Mouse (Mus musculus) adrenal gland, adult 8-10 months (tissue): ENCODE results near the gene Reps2. TPM values are rescaled to one million over a fixed set of nuclear protein-coding genes. Genes with fewer than 3 reads are reported as not detected.

ENCODE experiments used
- DNase-seq: peaks from one replicate; pipeline ENCODE4 v3.0.0; 2022
- total RNA-seq, 4 experiments: library from RNA; stranded (reverse); gene quantifications; 2 replicates each; pipeline ENCODE4 v1.2.4; 2022

Gene Reps2
- total RNA-seq, 4 experiments from 2014 or later = 2.9 to 4.8 (median 3.9) TPM

DNA sequence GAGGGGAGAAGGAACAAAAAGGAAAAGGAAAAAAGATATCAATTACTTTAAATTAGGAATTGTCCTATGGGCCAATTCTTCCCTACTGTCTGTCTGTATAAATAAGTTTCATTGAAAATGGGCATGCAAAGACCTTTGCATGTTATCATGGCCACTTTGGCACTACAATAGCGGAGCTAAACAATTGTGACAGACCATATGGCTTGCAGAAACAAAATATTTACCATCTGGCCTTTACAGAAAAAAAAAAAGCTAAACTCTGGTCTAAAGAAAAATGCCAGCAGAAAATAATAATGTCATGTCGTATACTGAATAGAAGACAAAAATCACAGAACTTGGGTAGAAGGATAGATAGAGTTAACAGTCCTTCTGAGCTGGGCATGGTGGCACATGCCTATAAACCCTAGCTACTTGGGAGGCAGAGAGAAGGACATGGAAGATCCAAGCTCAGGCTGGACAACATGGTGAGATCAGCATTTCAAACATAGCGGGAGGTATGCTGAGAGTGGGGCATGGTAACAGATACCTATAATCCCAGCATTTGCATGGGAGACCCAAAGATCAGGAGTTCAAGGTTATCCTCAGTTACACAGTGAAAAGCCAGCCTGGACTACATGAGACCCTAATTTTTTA lies 54.2 kb downstream of the Reps2 start:
- DNase-seq = no peak

DNA sequence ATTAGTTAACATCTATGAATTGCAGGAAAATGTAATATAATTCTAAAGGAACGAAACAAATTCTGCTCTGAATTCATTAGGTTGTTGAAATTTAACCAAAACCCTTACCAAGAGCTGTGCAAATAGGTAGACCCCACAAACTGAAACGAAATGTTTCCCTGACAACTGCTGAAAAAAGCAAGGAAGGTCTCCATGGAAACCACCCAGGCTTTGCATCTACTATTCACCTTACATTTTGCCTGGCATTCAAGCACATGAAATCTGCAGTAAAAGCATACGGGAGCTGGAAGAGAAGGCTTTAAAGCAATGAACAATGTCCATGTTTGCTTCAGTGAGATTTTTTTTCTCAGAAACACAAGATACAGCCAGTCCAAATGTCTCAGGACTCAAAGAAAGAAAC lies 59.1 kb downstream of the Reps2 start:
- no peak for DNase-seq

DNA sequence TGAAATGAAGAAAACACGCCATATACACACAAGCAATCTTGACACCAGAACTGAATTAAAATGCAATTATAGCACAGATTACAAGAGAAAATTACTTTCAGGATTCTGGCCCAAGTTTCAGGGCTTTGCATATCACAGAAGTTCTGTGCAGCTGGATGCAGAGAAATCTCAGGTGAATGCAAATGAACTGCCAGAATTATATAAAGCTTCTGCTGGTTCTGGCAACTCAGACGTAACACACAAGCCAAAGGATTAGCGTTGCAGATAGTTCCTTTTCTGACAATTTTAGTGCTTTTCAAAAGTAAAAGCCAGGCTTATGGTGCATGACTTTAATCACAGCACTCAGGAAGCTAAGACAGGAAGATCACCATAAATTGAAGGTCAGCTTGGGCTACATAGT lies 62.9 kb downstream of the Reps2 start:
- DNase-seq = no peak

DNA sequence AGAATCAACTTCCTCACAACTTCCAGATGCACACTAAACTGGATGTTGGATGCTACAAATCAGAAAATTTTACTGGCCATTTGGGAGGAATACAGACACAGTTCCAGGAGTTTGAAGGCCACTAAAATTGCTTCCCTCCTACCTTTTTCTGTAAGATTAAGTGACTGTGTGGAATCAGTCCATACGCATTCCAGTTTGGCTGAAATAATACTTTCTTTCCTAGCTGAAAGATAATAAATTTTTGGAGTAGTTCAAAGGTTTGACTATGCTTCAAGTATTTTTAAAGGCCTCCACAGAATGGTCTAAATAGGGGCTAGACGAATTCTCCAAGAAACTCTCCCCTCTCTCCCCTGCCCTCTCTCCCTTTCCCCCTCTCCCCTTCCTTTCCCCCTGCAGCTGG lies 75.0 kb downstream of the Reps2 start:
- DNase-seq = no peak

DNA sequence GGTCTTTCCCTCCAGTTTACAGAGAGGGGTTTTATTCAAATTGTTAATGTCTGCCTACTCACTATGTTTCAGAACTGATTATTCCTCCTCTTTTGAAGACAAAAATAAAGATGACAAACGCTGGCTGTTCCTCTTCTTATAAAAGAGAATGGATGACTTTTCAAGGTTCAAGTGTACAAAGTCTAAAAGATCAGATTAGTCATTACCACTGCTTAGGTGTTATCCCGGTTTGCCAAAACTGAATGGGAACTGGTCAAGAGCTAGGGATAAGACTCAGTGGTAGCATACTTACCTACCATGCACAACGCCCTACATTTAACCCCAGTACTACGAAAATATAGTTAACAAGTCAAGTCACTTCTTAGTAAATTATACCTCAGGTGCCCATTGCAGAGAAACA lies 77.9 kb downstream of the Reps2 start:
- DNase-seq = no peak

DNA sequence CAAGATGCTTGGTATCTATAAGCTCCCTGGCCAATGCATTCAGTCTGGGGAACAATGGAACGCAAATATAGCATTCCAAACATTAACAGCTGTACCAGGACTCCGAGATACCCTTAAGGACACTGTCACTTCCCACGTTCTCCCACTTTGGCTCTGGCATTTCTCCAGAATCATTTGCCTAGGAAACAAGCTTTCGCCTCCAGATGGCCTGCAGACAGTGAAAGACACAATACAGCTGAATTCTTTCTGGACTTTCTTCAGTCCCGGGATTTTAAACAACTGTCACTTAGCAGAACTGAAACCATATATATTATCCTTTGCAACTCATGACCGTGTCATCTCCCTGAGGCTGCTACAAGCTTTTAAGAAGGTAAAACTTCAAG lies 87.0 kb downstream of the Reps2 start:
- no peak for DNase-seq

DNA sequence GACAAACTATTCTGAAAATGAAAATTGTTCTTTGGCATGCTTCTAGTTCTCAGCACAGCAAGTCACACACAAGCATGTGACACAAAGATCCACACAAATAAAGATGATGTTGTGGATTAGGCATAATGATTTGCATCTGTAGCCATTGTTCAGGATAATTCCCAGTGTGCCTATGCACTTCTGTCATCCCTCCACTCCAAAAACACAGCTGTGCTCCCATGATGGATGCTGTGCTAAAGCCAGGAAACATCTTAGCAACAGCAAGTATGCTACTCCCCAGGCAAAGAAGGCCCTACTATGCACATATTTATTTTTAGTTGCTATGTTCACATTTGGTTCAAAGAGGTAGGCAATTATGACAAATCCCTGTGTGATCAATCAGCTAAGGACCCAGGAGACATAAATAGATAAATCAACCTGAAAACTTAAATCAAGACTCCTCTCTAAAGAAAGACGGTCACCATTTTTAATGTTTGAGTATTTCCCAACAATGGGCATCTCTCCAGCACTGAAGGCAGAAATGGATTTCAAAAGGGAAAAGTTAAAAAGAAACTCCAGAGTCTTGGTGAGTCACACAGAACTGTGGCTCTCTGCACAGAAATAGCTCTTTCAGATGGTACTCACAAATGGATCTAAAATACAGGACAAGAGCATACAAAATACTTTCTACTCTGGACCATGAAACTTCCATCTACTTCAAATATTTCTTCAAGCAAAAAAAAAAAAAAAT lies 87.6 kb downstream of the Reps2 start:
- DNase-seq = no peak

DNA sequence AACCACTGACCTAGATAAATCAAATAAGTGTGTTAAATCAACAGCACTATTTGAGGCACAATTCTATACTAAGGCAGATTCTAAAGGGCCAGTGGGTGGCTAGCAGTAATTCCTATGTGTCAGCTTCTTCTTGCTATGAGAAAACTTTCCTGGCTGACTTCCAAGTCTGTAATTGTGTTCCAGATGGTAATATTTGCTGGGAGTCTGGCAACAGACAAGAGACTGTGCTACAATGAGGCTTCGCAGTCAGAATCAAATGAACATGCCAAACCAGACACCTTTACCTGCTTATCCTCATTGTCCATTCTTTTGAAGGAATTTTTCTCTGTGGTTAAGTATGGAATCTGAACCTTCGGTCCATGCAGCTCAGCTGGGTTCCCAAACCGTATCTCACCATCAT lies 88.9 kb downstream of the Reps2 start:
- DNase-seq = no peak

DNA sequence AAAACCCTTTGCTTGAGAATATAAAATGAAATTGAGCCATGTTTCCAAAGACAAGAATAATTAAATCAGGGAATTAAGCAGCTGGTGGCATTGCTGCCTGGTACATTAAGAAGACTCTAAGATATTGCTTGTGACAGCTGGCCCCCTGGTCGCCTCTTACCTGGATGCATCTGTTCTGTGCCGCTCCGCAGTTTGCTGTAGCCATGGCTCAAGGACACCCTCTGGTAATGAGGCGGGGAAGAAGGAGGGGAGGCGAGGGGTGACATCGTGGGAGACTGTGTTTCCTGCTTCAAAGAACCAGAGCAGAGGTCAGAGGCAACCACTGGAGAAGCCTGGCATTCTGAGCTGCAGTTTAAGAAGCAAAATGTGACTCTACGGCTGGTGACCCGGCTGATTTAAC lies 91.1 kb downstream of the Reps2 start:
- no peak for DNase-seq

DNA sequence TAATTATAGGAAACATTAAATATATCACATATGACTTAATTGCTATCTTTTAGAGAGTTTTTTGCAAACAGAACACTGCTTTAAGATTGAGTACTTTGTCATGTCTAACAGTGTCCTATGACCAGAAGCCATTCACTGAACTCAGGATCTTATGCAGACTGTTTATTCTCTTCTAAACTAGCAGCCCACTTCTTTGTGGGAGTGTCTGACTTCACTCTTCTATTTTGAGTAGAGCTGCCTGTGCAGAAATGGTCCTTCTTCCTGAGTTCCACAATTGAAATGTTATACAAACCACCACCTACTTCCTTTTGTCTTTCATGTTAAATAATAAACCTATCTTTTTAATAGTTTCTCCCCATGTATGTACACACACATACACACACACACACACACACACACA lies 98.4 kb downstream of the Reps2 start:
- DNase-seq = no peak

DNA sequence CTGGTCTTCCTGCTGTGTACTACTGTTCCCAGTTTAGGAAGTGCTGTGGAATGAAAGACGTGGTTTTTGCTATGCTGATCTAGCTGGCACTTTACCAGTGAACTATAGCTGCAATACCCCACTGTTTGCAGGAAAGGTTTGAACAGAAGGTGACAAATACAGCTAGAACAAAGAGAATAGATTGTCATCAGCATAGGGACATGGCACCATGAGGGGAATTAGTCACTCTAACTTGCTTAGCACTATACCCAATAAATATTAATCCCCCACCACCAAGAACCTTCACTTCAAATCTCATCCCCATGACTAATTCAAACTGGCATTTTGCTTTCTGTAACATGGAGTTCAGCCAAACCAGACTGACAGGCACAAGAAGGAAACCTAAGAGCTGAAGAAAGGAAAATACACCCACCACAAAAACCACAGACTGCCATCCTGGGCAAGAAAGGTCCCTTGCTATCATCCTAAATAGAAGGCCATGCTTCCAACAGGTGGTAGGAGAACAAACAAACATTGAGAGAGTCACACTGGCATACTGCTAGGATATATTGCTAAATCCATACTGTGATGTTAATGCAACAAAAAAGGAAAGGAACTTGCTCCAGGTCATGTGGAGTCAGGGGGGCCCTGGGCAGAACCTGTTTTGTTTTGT lies 100.7 kb downstream of the Reps2 start:
- DNase-seq = no peak

DNA sequence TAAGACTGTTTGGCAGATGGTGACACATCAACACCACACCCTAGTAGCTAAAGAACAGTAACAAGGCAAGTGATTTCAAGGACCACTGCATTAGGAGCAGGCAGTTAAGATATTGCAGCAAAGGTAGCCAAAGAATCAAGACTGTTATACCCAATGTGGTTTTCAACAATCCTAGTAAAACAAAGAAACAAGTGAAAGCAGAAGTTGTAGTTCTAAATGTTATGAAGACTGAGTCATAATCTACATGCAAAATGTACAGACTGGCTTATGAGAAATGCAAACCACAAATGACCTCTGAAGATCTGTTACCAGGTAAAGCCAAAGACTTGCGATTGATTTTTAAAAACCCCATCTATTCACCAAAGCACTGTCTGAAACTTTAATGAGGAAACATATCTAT lies 101.5 kb downstream of the Reps2 start:
- no peak for DNase-seq

DNA sequence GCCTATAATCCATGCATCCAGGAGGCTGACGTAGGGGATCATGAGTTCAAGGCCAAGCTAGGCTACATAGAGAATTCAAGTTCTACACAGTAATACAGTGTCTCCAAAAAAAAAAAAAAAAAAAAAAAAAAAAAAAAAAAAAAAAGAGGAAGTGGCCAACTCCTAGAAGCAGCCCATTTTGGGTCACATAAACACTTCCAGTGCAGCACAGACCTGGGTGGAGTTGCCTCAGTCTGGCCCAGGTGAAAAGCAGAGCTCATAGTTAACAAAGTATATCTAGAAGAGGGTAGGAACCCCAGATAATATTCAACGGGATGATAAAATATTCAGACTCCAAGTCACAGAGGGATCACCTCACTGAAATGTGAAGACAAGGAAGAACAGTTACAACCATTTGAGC lies 112.4 kb downstream of the Reps2 start:
- DNase-seq = no peak

DNA sequence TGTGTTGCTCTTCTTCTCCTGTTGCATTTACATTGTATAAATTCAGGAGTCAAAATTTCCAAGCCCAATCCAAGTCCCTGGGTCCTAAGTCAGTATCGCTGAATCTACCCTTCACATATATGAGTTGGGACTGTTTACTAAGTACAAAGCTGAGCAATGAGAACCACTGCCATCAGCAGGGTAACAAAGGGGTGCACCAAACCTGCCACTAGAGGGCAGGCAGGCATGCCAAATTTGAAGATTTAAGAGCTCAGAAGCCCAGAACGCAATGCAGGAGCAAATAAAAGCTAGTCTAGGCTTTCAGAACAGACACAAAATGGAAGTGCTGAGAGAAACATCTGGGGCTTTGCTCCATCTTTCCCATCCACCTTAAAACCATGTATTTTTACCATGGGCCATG lies 116.2 kb downstream of the Reps2 start:
- peak; percentile 4 for DNase-seq

DNA sequence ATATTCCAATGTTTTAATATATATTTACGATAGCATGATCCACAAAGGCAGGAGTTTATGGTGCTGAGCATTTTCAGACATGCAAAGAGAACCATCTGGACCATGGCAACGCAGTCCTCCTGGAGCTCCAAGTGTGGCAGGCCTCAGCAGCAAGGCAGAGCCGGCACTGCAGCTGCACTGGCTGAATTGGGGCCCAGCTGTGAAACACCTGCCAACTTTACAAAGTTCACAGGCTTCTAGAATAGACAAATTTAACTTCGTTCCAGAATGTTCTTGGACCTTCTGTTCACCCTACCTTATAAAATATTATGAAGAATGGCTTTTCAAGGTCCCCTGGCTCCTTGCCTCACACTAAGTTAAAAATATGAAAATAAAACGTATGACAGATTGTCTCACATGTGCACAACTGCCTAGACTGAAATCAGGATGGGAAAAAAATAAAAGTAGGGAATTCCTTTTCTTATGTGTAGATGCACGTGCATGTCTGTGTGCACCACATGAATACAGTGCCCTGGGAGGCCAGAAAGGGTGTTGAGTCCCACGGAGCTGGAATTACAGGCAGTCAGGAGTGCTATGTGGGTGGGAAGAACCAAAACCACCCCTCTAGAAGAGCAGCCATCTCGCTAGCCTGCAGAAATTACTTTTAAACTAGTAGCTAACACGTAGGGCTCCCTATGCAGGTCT lies 121.5 kb downstream of the Reps2 start:
- DNase-seq = no peak

DNA sequence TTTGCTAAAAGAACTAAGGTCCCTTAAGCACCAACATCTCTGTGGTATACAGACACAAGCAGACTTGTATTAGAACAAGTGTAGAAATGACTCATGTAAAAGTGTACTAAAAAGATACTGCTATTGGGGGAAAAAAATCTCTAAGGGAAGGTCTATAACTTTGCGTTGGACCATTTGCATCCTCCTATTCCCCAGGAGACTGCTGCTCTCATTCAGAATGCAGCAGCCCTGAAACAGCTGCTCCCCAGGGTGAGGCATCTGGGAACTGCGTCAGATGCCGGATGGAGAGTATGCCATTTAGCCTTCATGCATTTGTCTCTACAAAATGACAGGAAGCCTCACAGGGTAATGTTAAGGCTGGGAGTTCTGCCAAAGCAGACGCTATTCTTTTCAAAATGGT lies 122.3 kb downstream of the Reps2 start:
- no peak for DNase-seq

DNA sequence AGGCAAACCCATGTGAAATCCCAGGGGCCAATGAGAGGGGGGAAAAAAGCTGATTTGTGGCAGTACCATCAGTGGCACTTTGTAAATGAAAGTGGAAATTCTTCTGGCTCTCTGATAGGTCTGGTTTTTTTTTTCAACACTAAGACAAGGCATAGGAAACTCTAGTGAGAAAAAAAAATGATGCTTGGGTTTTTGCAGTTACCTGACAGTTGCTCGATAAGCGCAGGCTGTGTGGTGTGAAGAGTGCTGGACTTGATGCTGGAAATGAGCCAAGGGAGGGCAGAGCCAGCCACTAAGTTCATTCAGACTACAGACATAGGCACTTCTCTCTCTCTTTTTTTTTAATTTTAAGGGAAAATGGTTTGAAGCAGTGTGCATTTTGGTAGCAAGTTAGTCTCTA lies 123.1 kb downstream of the Reps2 start:
- DNase-seq = no peak

DNA sequence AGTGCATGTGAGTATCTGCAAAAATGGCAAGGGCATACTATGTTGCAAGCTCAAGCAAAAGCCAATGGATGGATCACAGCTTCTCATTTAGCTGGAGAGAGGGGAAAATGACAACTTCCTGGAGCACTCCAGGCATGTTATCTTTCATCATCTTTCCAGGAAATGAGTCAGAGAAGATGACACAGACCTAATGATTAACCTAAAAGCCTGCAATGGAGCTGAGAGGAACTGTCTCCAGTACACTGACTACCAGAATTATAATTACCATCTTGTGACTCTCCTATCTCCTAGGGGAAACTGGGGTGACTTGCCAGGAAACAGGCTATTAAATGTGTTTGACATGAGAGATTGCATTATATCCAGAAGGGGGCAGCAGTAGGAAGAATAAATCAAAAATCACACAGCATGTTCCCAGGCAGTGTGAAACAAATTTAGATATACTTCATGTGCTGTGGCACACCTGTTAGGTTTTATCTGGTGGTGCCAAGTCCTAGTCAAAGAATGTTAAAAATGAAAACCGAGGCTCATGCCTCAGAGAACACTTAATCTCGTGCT lies 132.9 kb downstream of the Reps2 start:
- DNase-seq = no peak

DNA sequence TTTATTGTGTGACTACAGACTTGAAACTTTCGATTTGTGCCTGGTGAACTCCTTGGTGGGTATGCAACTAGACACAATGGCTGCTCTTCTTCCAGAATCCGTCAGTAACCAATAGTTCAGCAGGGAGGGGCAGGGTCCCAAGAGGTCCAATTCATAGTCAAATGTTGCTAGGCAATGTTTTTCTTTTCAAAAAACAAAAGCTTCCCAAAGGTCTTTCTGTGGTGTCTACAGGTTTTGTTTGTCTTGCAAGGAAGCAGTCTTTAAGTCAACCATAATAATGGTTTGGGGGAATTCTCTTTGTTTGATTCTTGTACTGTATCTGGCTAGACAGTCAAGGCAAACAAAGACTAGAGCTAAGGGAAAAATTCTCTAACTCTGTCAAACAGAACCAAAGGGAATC lies 138.3 kb downstream of the Reps2 start:
- no peak for DNase-seq

DNA sequence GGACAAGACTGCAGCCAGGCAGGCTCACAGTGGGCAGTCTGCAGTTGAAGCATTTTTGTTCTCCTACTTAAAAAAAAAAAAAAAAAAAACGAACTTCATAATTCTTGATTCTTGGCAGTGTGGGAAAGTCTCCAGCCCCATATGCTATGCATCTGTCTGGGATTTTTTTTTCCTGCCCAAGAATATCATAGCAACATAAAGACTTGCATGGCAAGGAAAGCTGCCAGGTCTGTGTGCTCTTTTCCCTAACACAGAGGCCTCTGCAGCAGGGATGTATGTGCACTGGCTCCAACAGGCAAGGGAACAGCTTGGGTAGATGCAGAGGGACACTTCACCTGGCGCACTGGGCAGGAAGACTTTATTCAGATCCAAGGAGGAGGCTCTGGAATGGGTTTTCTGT lies 140.0 kb downstream of the Reps2 start:
- no peak for DNase-seq

DNA sequence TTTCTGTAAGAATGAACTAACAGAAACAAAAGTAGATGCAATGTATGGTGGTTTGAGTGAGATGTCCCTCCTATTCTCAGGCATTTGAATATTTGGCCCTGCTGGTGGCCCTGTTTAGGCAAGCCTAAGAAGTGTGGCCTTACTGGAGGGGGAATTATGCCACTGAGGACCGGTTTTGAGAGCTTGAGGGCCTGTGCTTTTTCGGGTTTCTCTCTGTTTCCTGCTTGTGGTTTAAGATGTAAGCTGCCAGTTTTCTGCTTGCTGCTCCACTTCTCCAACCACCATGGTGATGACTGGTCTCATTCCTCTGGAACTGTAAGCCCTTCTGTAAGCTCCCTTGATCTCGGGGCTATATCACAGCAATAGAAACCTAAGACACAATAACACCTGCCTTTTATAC lies 142.5 kb downstream of the Reps2 start:
- no peak for DNase-seq

DNA sequence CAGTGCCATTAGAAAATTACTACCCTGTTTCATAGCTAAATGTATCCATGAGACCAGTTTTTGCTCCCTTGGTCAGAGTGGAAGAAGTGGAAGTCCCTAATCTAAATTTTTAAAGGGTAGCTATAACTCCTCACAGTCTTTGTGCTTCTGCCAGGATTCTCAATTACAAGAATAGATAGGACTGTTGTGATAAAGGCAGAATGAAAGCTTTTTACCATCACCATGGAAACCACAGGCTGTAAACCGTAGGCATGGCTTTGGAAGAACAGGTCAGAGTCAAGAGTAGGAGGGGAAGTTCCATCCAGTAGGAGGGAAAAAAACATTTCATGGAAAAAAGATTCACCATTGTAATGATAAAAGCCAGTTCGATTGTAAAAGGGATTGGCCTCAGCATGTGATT lies 147.0 kb downstream of the Reps2 start:
- DNase-seq = no peak

DNA sequence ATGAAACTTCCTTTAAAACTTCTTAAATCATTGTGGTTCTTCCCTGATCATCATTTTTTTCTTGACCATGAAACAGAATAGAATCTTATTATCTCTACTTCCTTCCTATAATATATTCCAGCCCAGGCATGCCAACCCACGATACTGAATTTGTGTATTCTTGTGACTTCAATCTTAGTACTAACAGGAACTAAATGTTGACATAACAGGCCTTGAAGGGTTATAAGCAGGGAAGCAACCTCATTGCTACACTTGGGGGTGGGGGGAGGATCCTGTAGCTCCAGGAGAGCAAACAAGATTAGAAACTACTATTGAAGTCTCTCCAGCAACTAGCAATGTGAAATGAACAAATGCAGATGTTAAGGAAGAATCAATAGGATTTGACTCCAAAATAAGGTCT lies 154.8 kb downstream of the Reps2 start:
- DNase-seq = no peak
